Mouse (Mus musculus) central nervous system, embryonic 11.5 days (tissue): ENCODE measurements around the gene Nup188. TPM values are rescaled to one million over a fixed set of nuclear protein-coding genes. Genes with fewer than 3 reads are reported as not detected.

Source experiments
- polyA plus RNA-seq: library from polyadenylated mRNA; depleted of rRNA; stranded (reverse); fragments of >200 nt; gene quantifications from 2 replicates; pipeline ENCODE4 v1.2.3, GENCODE M21; 2012; rRNA removed

The Nup188 gene
- polyA plus RNA-seq, result 37.5 and 56.2 TPM in 2 replicates

GRCm38 (mm10) chr2:30286192-30287026 lies at the start of gene Nup188, which contains the start of gene Dolk:
Gene Nup188, plus strand, starts transcription at chr2:30286397.
Gene Dolk, minus strand, starts transcription at chr2:30286334.

GRCm38 (mm10) chr2:30237199-30237880 lies 48.9 kb upstream of the Nup188 start, which contains the start of gene Lrrc8a:
Gene Lrrc8a, plus strand, starts transcription at chr2:30237715.

GRCm38 (mm10) chr2:30240267-30240666 lies 45.9 kb upstream of the Nup188 start, which contains the start of gene Gm28035:
Gene Gm28035, plus strand, starts transcription at chr2:30240567.

GRCm38 (mm10) chr2:30265767-30266253 lies 20.4 kb upstream of the Nup188 start, which contains the start of gene Phyhd1:
Gene Phyhd1, plus strand, starts transcription at chr2:30266203.

GRCm38 (mm10) chr2:30280743-30281142 lies 5.5 kb upstream of the Nup188 start, which contains the start of gene Gm28038:
Gene Gm28038, plus strand, starts transcription at chr2:30281043.

GRCm38 (mm10) chr2:30358533-30359531 lies 72.6 kb downstream of the Nup188 start, which contains the start of gene Sh3glb2:
Gene Sh3glb2, minus strand, starts transcription at chr2:30359337.

GRCm38 (mm10) chr2:30363773-30364650 lies 77.8 kb downstream of the Nup188 start, which contains the start of gene Miga2:
Gene Miga2, plus strand, starts transcription at chr2:30364233.

GRCm38 (mm10) chr2:30392114-30392576 lies 105.9 kb downstream of the Nup188 start, which contains the start of gene Dolpp1:
Gene Dolpp1, plus strand, starts transcription at chr2:30392254.

Other genes starting within 250 kb of the Nup188 start
- 31.5 and 32.4 TPM in 2 replicates for gene Wdr34, start 237.5 kb upstream of the Nup188 start, polyA plus RNA-seq
- gene Set, start 229.0 kb upstream of the Nup188 start, polyA plus RNA-seq, result 683 and 2,388 TPM in 2 replicates
- gene Pkn3, start 208.7 kb upstream of the Nup188 start, polyA plus RNA-seq, result 17.4 and 28.0 TPM in 2 replicates
- gene Zdhhc12, start 192.7 kb upstream of the Nup188 start, polyA plus RNA-seq, result 22.3 and 37.3 TPM in 2 replicates
- gene Zer1, start 161.8 kb upstream of the Nup188 start, polyA plus RNA-seq, result 26.9 and 42.9 TPM in 2 replicates
- 43.4 and 48.1 TPM in 2 replicates for gene Tbc1d13, start 152.7 kb upstream of the Nup188 start, polyA plus RNA-seq
- gene Endog, start 114.9 kb upstream of the Nup188 start, polyA plus RNA-seq, result 10.5 and 11.2 TPM in 2 replicates
- 59.2 and 60.5 TPM in 2 replicates for gene Spout1, start 107.9 kb upstream of the Nup188 start, polyA plus RNA-seq
- gene Kyat1, start 80.5 kb upstream of the Nup188 start, polyA plus RNA-seq, result 14.1 and 17.2 TPM in 2 replicates
- 17.0 and 25.4 TPM in 2 replicates for gene Lrrc8a, start 48.7 kb upstream of the Nup188 start, polyA plus RNA-seq
- 4.9 and 10.7 TPM in 2 replicates for gene Gm28035, start 45.8 kb upstream of the Nup188 start, polyA plus RNA-seq
- 7.4 and 9.1 TPM in 2 replicates for gene Phyhd1, start 20.2 kb upstream of the Nup188 start, polyA plus RNA-seq
- gene Gm28038, start 5.4 kb upstream of the Nup188 start, polyA plus RNA-seq, result not detected in 2 replicates
- 8.1 and 10.7 TPM in 2 replicates for gene Dolk, start 63 bp upstream of the Nup188 start, polyA plus RNA-seq
- 98.2 and 111 TPM in 2 replicates for gene Sh3glb2, start 72.9 kb downstream of the Nup188 start, polyA plus RNA-seq
- gene Miga2, start 77.8 kb downstream of the Nup188 start, polyA plus RNA-seq, result 30.4 and 37.9 TPM in 2 replicates
- gene Dolpp1, start 105.9 kb downstream of the Nup188 start, polyA plus RNA-seq, result 31.9 and 49.0 TPM in 2 replicates
- 10.8 and 19.5 TPM in 2 replicates for gene Crat, start 129.4 kb downstream of the Nup188 start, polyA plus RNA-seq
- gene Ptpa, start 129.6 kb downstream of the Nup188 start, polyA plus RNA-seq, result 117 and 122 TPM in 2 replicates
- gene Ier5l, start 187.8 kb downstream of the Nup188 start, polyA plus RNA-seq, result 17.8 and 26.3 TPM in 2 replicates